Mouse (Mus musculus) intestine, postnatal 0 days (tissue): ENCODE results near the gene Scaf1. TPM values are rescaled to one million over a fixed set of nuclear protein-coding genes. Genes with fewer than 3 reads are reported as not detected.

ENCODE experiments used
- ATAC-seq: fragments of 200-750 bp; cut with Nextera tagmentation; 2 replicates; pipeline ENCODE4 v1.8.0; 2017; ENCODE audit warnings: mild to moderate bottlenecking, moderate TSS enrichment, moderate library complexity
- H3K27ac ChIP-seq: fragments of 300-500 bp; sonication (generic); 2 replicates; pipeline ENCODE4 v1.5.1; 2014; ENCODE audit warnings: mild to moderate bottlenecking, low read depth, low read length, moderate library complexity
- H3K27me3 ChIP-seq: fragments of 300-500 bp; sonication (generic); replicated peaks from 2 replicates; pipeline ENCODE4 v1.6.1; 2014; ENCODE audit warnings: low read length, mixed read lengths; ENCODE audit not compliant: control insufficient read depth, insufficient read depth
- H3K36me3 ChIP-seq: fragments of 300-500 bp; sonication (generic); 2 replicates; pipeline ENCODE4 v1.6.1; 2014; ENCODE audit warnings: mild to moderate bottlenecking, moderate library complexity; ENCODE audit not compliant: control insufficient read depth, insufficient read depth
- H3K4me1 ChIP-seq: fragments of 300-500 bp; sonication (generic); replicated peaks from 2 replicates; pipeline ENCODE4 v1.6.1; 2014; ENCODE audit warnings: antibody characterized with exemption, low read length, mixed read lengths; ENCODE audit not compliant: control insufficient read depth, insufficient read depth
- H3K4me2 ChIP-seq: fragments of 300-500 bp; sonication (generic); replicated peaks from 2 replicates; pipeline ENCODE4 v1.6.1; 2014; ENCODE audit warnings: low read depth, mild to moderate bottlenecking, moderate library complexity
- H3K4me3 ChIP-seq: fragments of 300-500 bp; sonication (generic); 2 replicates; pipeline ENCODE4 v1.5.1; 2014; ENCODE audit warnings: low read depth, low read length
- H3K9ac ChIP-seq: fragments of 300-500 bp; sonication (generic); 2 replicates; pipeline ENCODE4 v1.6.1; 2014; ENCODE audit warnings: mild to moderate bottlenecking, low read depth, low read length
- H3K9me3 ChIP-seq: fragments of 300-500 bp; sonication (generic); 2 replicates; pipeline ENCODE4 v1.6.1; 2016; ENCODE audit warnings: mixed run types; ENCODE audit not compliant: control insufficient read depth
- CTCF ChIP-seq: sonication (generic); IDR thresholded peaks from 2 replicates; pipeline ENCODE4 v1.5.1; 2016; ENCODE audit warnings: low read depth, mild to moderate bottlenecking, control low read depth, antibody characterized with exemption, moderate library complexity
- WGBS: fragments of 180-500 bp; shearing (Covaris S2); extraction: QIAGEN DNeasy Blood & Tissue Kit; methylation state at CpG from one replicate; pipeline ENCODE4 v1.1.7; 2014; 5-methylcytosine and 5-hydroxymethylcytosine counted together
- polyA plus RNA-seq: library from polyadenylated mRNA; unstranded; fragments of >200 nt; fragmentation: Nextera tagmentation; extraction: Ambion mirVana; gene quantifications from 2 replicates; pipeline ENCODE4 v1.2.1, GENCODE M21; 2015

Scaf1 gene
- 21.7 and 22.6 TPM in 2 replicates for polyA plus RNA-seq

DNA sequence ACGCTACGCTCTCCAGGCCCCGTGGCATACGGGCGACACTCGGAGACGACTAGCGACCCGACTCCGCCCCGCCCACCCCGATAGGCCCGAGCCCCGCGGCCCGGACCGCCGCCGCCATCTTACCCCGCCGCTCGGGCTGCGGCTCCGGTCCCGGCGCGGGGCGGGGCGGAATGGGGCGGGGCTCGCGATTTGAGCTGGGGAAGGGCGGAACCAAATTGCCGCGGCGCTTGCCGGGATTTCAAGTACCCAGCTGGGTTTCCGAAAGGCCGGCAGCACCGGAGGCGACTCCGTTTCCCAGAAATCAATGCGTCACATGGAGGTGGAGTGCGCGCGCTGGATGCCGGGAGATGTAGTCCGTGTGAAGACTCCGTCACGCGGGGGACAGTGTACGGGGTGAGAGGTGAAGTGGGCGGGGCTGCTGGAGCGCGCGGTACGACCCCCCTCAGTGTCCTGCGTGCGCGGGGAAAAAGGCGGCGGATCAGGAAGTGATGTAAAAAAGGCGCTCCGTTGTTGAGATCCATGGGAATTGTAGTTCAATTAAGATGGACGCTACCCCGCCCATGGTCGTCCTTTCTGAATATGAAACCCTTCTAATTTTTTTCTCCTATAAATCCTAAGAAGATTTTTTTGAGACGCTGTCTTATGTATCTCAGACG, at the start of gene Scaf1:
Scaf1 (minus strand) TSS at position 407 of the 656 bp plus-strand sequence.
- Histone ChIP-seq H3K27me3 (no peaks in the 10 kb centered on the region), H3K27ac (peak within 1 kb of the TSS; percentile 96), H3K9ac (peak within 1 kb of the TSS; percentile 96), H3K4me3 (peak within 1 kb of the TSS; percentile 94), H3K36me3 (peaks cover 34% of the 10 kb centered on the region), H3K9me3 (no peaks in the 10 kb centered on the region), H3K4me2 (peak within 1 kb of the TSS; percentile 85), H3K4me1 (0 out of 2 replicates have a peak, but pooled peaks cover 5% of the 10 kb centered on the region)
- under 1% methylated on average over 69 of the region's 69 CpGs for WGBS
- TF ChIP-seq CTCF: no peak
- peak; percentile 82 for ATAC-seq

- Histone ChIP-seq H3K4me2 (peak within 1 kb of the TSS; percentile 72), H3K36me3 (peaks cover 7% of the 10 kb centered on the region; the same call in 1 of the 2 replicates), H3K4me1 (no peaks in the 10 kb centered on the region), H3K27me3 (no peaks in the 10 kb centered on the region), H3K9ac (peak within 1 kb of the TSS; percentile 62), H3K9me3 (no peaks in the 10 kb centered on the region), H3K4me3 (peak within 1 kb of the TSS; percentile 84), H3K27ac (peak within 1 kb of the TSS; percentile 94)
- ATAC-seq: peak; percentile 86
- WGBS: under 1% methylated on average over 31 of the region's 31 CpGs
- peak; percentile 53 for TF ChIP-seq CTCF
These were observed 46.2 kb upstream of the Scaf1 start, which contains the start of the genes Nosip and Prrg2 for GRCm38 (mm10) chr7:45062239-45062835. Gene Nosip, plus strand, starts transcription at chr7:45062429. Gene Prrg2, minus strand, starts transcription at chr7:45062677.

- H3K27me3 ChIP-seq: no peaks in the 10 kb centered on the region
- peak overlapping the region; percentile 62 for H3K9ac ChIP-seq
- 7% methylated on average over 11 of the region's 11 CpGs for WGBS
- no peaks in the 10 kb centered on the region for H3K9me3 ChIP-seq
- H3K4me3 ChIP-seq: peak overlapping the region; percentile 84
- H3K36me3 ChIP-seq: peaks cover 7% of the 10 kb centered on the region; the same call in 1 of the 2 replicates
- ATAC-seq: peak; percentile 60
- no peaks in the 10 kb centered on the region for H3K4me1 ChIP-seq
- peak overlapping the region; percentile 94 for H3K27ac ChIP-seq
- TF ChIP-seq CTCF: no peak
- H3K4me2 ChIP-seq: peak overlapping the region; percentile 72
These were observed 45.4 kb upstream of the Scaf1 start for GRCm38 (mm10) chr7:45061532-45062075.

DNA sequence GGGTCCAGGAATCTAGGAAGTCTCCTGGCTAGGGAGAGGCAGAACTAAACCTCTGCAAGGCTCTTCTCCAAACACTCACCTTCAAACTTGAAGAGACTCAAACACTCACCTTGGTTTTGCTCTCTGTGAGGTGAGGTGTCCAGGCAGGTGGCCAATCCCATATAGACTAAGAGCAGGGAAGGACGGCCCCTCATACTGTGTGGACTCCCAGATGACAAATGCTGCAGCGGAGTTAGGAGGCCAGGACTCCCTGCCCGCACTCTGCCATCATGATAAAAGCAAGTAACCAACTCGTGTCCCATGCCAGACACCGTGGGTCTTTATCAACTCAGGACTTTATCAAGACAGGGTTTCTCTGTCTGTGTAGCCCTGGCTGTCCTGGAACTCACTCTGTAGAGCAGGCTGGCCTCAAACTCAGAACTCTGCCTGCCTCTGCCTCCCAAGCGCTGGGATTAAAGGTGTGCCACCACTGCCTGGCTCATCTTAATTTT, 44.5 kb upstream of the Scaf1 start:
- WGBS: 61% methylated on average over 6 of the region's 6 CpGs
- Histone ChIP-seq H3K36me3 (peaks cover 7% of the 10 kb centered on the region; the same call in 1 of the 2 replicates), H3K4me1 (no peaks in the 10 kb centered on the region), H3K4me2 (peak overlapping the region; percentile 72), H3K9ac (no peak overlapping the region; the same call in 1 of the 2 replicates), H3K4me3 (peak overlapping the region; percentile 84), H3K9me3 (no peaks in the 10 kb centered on the region), H3K27me3 (no peaks in the 10 kb centered on the region), H3K27ac (no peak overlapping the region; the same call in 1 of the 2 replicates)
- no peak for TF ChIP-seq CTCF
- ATAC-seq: no peak

- no peak overlapping the region for H3K4me3 ChIP-seq
- H3K9ac ChIP-seq: no peak overlapping the region
- H3K4me1 ChIP-seq: no peaks in the 10 kb centered on the region
- TF ChIP-seq CTCF: no peak
- no peak for ATAC-seq
- no peak overlapping the region for H3K4me2 ChIP-seq
- no peaks in the 10 kb centered on the region for H3K9me3 ChIP-seq
- 81% methylated on average over 10 of the region's 10 CpGs for WGBS
- no peaks in the 10 kb centered on the region for H3K27me3 ChIP-seq
- no peak overlapping the region for H3K27ac ChIP-seq
- H3K36me3 ChIP-seq: peaks cover 7% of the 10 kb centered on the region; the same call in 1 of the 2 replicates
These were observed 42.7 kb upstream of the Scaf1 start for GRCm38 (mm10) chr7:45058607-45059571.
